Mouse (Mus musculus) heart, postnatal 10 days (tissue): ENCODE results near the gene Spop. TPM values are rescaled to one million over a fixed set of nuclear protein-coding genes. Genes with fewer than 3 reads are reported as not detected.

ENCODE experiments used
- DNase-seq, 2 experiments: peaks; one replicate each; pipeline ENCODE4 v3.0.0; 2021
- intact Hi-C: fragments of 180-260 bp; cut with DNase I; formaldehyde crosslinking; loops from one replicate; pipeline ENCODE4 v1.15.1; 2025
- total RNA-seq, 2 experiments: library from RNA; stranded (reverse); gene quantifications; 2 replicates each; pipeline ENCODE4 v1.2.3; 2021

Spop gene
- total RNA-seq, 2 experiments from 2014 or later, result 132 to 136 TPM

DNA sequence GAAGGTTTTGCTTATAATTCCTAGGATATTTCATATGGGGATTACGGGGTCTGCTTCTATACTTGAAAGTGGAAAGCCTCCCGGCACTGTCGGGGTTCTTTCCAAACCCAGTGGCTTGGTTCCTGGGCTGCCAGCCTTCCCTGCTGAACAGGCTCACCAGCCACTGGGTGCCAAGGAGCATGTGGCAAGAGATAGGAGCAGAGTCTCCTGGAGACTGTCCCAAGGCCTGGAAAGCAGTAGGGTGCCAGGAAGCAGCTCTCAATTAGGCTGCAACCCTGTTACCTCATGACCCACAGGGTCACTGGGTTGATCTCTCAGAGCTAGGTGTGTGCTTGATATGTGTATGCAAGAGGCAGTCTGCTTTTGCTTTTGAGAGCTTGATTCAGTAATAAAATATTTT, 1.3 kb upstream of the Spop start:
- intact Hi-C loops, result no loop called here
- peak in 1 of 2 experiments; percentile 33 for DNase-seq

DNA sequence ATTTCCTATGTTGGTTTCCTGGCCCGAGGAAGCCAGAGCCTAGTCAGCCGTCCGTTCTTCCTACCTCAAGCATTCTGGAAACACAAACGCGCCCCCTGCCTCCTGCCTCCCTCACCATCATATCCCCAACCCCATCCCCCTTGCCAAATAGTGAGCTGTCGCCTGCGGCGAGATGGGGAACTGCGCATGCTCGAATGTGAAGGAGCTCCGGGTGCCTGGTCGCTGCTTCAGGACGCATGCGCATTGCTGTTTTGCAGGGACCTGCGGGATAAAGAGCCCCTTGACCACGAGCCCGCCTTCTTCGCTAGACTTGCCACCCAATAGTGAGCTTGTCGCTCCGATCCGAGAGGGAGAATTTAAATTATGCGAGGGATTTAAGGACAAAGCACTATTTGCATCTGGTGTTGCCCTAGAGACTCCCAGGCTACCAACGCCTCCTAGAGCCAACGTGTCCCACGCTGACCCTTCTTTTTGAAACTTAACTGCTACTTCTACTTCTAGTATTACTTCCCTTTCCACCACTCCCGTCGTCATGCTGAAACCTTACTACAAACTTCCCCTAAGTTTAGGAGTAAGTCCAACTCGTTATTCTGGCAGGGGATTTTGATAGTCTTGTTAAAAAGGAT, 769 bp downstream of the Spop start:
- intact Hi-C loops, result no loop called here
- DNase-seq, result peak; percentile 98

DNA sequence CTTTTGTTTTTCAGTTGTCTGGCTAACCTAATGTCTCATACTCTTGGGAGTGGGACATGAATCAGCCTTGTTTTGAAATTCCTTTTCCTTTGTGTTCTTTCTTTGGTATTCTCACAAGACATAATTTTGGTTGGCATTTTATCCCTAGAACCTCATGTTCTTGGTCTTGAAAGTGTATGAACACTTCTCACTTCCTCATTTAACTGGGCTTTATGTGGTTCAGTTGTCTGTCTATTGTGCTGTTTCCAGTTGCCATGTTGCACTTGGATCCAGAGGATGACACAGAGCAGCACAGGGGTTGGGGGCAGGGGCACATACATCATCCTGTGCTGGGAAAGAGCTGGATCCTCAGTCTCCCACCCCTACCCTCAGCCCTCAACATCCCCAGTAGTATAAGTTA, 2.1 kb downstream of the Spop start:
- DNase-seq, result no peak

DNA sequence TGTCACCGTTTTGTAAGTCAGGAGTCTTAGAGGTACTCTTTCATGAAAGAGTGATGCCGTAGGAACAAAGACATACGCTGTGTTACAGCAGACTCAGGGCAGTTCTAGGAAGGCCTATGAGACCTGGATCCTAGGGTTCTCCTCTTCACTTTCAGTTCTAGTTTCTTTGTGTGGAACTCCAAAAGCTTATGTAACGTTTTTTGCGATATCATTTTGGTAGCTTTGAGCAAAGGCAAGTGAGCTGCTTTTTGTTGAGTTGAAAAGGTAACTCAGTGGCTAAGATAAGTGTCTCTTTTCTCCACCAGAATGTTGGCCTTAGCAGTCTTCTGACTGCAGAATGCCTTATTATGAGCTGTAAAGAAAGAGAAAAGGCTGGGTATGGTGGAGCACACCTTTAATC, 3.5 kb downstream of the Spop start:
- no peak for DNase-seq
- intact Hi-C loops, result no loop called here

More for the DNA sequence above, 2.1 kb downstream of the Spop start:
- intact Hi-C loops, result no loop called here

DNA sequence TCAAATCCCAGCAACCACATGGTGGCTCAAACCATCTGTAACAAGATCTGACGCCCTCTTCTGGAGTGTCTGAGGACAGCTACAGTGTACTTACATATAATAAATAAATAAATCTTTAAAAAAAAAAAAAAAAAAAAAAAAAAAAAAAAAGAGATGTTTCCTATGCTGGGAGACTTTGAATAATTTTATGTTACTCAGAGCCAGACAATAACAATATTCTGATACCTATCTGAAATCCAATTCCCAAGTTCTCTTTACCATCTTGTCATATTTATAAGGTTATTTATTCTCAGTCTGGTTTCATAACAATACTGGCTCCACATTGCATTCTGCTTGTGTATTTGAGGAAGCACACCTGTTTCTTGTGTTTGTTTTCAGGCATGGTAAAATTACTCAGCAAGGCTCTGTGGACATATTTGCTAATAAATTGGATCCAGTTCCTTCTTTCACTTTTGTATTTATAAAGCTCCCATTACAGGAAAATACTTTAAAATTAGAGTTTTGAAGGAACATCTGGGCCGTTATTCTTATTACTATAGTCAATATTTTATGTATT, 7.1 kb downstream of the Spop start:
- no peak for DNase-seq
- intact Hi-C loops, result no loop called here

DNA sequence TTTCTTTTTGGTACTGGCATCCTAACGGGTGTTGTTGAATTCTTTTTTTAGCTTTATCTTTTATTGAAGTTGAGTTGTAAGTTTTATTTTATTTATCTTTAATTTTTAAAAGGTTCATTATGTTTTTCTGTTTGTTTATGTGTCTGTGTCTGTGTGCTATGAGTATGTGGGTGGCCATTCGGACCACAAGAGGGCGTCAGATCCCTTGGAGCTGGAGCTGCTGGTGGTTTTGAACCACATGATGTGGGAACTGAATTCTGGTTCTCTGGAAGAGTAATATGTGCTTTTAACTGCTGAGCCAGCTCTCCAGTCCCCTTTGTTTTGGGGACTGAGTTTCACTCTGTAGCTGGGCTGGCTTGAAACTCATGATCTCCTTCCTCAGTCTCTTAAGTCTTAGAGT, 9.6 kb downstream of the Spop start:
- intact Hi-C loops, result no loop called here
- DNase-seq, result no peak

GRCm38 (mm10) chr11:95431344-95431743, 17.5 kb downstream of the Spop start:
- DNase-seq, result no peak
- intact Hi-C loops, result no loop called here

GRCm38 (mm10) chr11:95432194-95432593, 18.3 kb downstream of the Spop start:
- intact Hi-C loops, result loop anchor here (2.0 kb wide), 1 partner anchor 33 kb away; no protein-coding TSS in a partner anchor
- DNase-seq, result peak in 1 of 2 experiments; percentile 45

DNA sequence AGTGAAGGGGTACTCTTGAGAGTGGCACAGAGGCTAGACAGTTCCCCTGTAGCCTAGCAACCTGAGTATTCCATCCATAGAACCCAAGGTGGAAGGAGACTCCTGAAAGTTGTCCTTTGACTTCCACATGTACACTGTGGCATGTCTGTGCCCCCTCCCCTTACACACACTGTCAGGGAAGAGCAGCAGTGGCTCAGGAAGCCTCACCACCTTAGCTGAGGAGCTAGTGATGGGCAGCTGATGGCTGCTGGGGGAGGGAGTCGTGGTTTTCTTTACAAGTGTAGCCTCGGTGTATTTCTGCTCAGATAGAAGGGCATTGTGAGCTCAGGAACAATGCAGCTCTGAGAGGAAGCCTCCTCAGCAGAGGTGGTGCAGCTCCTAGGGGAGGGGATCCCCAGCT, 31.5 kb downstream of the Spop start:
- intact Hi-C loops, result no loop called here
- DNase-seq, result no peak

DNA sequence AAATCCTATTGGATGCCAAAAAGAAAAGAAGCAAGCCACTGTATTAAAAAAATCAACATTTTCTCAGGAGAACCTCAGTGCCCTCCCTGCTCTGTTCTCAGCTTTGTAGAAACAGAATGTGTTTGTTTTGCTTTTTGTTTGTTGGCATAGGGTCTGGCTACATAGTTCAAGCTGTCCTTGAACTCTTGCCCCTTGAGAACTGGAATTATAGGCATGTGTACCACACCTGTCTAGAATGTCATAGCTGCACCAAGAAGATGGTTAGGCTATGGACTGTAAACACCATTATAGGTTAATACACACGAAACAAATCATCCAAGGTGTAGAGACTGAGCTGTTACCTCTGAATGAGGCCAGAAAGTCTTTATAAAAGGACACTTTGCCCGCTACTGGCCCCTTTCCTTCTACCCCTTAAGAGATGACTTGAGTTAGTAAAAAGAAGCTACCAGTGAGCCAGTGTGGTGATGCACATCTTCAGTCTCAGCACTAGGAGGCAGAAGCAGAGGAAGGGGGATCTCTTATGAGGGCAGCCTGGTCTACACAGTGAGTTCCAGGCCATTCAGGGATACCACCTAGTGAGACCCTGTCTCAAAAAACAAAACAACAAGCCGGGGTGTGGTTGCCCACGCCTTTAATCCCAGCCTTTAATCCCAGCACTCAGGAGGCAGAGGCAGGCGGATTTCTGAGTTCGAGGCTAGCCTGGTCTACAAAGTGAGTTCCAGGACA, 32.9 kb downstream of the Spop start:
- intact Hi-C loops, result no loop called here
- DNase-seq, result no peak

DNA sequence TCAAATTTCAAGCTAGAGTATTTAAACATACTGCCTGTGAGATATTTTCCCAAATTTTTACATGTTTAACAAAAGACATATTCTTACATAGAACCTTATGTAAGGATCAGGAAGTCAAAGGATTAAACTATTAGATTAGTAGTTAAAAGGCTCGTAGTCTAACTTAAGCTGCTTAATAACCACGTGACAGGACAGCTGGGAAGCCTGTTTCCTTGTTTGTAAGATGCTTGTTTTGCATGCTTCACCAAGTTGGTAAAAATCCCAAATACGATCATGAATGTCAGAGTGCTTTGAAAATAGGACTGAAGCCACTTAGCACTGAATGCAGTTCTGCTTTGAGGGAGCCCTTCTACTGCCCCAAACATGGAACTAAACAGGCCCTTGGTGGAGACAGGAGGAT, 34.5 kb downstream of the Spop start:
- no peak for DNase-seq
- intact Hi-C loops, result no loop called here

GRCm38 (mm10) chr11:95455331-95455730, 41.5 kb downstream of the Spop start:
- intact Hi-C loops, result no loop called here
- no peak for DNase-seq

DNA sequence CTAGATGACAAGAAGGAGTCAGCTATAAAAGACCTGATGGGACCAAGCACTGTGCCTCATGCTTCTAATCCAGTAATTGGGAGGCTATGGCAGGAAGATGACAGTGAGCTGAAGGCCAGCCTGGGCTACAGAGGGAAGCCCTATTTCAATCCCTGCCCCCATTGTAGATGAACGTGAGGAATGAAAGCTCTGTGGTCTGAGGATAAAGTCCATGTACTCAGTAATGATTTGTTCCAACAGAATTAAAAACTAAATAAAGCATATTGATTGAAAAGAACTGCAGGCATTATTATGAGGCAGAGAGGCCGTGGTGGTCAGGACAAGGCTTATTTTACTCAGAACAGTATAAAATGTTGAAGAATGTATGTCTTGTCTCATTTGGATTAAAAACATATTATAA, 47.0 kb downstream of the Spop start:
- DNase-seq, result no peak
- intact Hi-C loops, result no loop called here

DNA sequence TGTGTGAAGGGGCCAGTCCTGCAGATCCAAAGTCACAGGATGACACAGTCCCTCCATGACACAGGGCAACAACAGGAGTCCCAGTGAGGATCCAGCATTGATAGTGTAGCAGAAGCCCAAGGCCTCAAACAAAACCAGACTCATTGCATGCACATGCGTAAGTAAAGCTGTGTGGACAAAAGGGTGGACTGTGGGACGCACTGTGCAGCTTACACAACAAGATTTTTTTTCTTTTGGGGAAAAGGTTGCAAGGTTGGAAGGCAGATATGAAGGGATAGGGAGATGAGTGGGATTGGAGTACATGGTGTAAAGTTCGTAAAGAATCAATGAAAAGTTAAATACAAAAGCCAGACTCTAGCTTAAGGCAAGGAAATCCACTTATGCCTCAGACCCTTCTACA, 48.3 kb downstream of the Spop start:
- no peak for DNase-seq
- intact Hi-C loops, result no loop called here

GRCm38 (mm10) chr11:95467731-95468130, 53.9 kb downstream of the Spop start:
- intact Hi-C loops, result no loop called here
- no peak for DNase-seq

GRCm38 (mm10) chr11:95472942-95473341, 59.1 kb downstream of the Spop start:
- DNase-seq, result peak in 1 of 2 experiments; percentile 52
- intact Hi-C loops, result no loop called here

DNA sequence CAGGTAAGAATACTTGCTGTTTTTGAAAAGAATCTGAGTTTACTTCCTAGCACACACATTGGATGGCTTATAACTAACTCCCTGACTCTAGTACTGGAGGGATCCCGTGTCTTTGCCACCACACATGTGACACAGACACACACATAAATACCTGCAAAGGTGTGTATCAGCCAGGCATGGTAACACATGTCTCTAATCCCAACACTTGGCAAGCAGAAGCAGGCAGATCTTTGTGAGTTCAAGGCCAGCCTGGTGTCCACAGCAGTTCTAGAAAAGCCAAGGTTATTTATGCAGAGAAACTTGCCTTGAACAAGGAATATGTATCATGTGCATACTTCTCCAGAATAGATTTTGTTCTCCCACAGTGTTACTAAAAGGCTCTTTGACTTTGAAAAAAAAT, 59.6 kb downstream of the Spop start:
- intact Hi-C loops, result no loop called here
- no peak for DNase-seq

GRCm38 (mm10) chr11:95476323-95476722, 62.4 kb downstream of the Spop start:
- intact Hi-C loops, result no loop called here
- no peak for DNase-seq

GRCm38 (mm10) chr11:95479458-95479857, 65.6 kb downstream of the Spop start:
- intact Hi-C loops, result no loop called here
- no peak for DNase-seq

- intact Hi-C loops, result no loop called here
- no peak for DNase-seq
Observed at GRCm38 (mm10) chr11:95480662-95481061, 66.8 kb downstream of the Spop start.

DNA sequence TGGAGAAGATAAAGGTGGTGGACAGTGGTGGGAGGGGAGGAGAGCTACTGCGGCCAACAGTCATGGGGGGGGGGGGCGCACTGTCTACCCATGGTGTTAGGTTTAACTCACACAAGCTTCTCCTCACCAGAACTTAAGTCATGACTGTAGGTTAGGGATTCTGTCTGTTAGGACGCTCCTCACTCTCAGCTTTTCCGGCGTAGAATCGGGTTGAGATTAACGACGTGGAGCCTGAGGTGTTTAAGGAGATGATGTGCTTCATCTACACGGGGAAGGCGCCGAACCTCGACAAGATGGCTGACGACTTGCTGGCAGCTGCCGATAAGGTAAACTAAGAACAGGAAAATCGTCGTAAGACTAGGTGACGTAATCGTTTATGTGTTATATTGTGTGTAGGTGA, 71.8 kb downstream of the Spop start:
- intact Hi-C loops, result no loop called here
- no peak for DNase-seq

- intact Hi-C loops, result no loop called here
- no peak for DNase-seq
Observed at GRCm38 (mm10) chr11:95487237-95487636, 73.4 kb downstream of the Spop start.
